Mouse (Mus musculus) thymus, adult 2 months (tissue): ENCODE results near the gene Rgs3.

ENCODE experiments used
- CTCF ChIP-seq: fragments of 200-500 bp; IDR thresholded peaks from 2 replicates; pipeline ENCODE4 v1.5.1; 2012; ENCODE audit warnings: mild to moderate bottlenecking, control low read depth, low read length, moderate library complexity, borderline replicate concordance; ENCODE audit not compliant: control insufficient read depth, poor library complexity, insufficient read depth; ENCODE audit errors: extremely low read depth
- POLR2A ChIP-seq: fragments of 200-500 bp; IDR thresholded peaks from 2 replicates; pipeline ENCODE4 v1.6.1; 2012; ENCODE audit warnings: mild to moderate bottlenecking, low read length, control low read depth, moderate library complexity; ENCODE audit not compliant: control insufficient read depth, poor library complexity, insufficient read depth; ENCODE audit errors: extremely low read depth

DNA sequence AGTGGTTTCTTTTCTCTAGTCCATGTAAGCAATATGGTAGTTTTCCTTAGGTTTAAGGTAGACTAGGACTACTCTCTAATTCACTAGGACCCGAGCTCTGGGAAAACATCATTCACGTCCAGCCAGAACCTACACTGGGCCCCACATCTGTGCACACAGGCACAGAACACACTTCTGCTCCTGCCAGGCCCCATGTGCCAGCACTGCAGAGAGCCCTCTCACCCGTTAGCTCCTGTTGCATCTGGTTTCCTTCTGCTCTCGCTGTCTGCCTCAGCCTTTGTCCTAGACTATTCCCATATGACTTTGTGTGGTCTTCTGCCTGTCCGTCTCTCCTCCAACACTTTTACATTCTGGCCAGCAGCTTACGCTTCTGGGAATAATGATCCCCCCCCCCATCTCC lies 25.9 kb upstream of the Rgs3 start:
- no peak for TF ChIP-seq CTCF
- TF ChIP-seq POLR2A, result no peak
